Mouse (Mus musculus) testis, postnatal 14 days (tissue): ENCODE measurements at regions not wholly inside any gene's neighbourhood (a gene's known extent, or its start where the extent isn't known, plus 50 kb on each side); places are given as distances from the start of the nearest gene placed in this dataset.

Experiments
- DNase-seq: peaks from one replicate; pipeline ENCODE4 v3.0.0; 2021; ENCODE audit warnings: low spot score

DNA sequence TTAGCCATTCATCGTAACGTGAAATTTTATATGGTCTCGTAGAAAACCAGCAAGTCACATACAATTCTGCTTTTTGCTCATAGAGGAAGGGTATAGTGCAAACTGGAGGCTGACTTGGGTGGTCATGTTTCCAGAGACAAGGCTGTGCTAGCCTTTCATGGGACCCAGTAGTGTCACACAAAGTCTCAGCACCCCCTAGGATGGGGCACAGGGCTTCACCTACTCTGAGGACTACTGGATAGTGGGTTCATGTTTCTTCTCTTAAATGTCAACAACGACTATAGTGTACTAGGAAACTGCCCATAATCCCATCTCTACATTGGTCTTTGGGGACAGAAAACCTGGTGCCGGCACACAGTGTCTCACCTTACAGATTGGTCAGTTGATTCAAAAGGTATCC, 603.0 kb upstream of the Sall1 start:
- DNase-seq: no peak

DNA sequence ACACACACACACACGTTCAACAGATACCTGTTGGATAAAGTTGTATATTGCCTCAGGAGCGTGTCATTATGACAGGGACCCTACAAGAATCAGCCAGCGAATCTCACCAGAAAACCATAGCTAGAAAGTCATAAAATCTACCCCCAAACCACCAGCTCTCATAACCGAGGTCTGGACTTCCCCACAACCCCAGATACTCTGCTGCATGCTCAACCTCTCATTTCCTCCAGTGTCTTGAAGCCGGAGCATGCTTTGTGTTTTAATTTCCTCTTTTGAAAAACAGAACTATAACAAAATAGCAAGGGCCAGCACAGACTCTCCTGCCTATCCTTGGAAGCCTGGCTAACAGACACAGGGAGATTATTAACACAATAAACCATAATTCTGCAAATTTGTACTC, 597.4 kb upstream of the Sall1 start:
- no peak for DNase-seq

DNA sequence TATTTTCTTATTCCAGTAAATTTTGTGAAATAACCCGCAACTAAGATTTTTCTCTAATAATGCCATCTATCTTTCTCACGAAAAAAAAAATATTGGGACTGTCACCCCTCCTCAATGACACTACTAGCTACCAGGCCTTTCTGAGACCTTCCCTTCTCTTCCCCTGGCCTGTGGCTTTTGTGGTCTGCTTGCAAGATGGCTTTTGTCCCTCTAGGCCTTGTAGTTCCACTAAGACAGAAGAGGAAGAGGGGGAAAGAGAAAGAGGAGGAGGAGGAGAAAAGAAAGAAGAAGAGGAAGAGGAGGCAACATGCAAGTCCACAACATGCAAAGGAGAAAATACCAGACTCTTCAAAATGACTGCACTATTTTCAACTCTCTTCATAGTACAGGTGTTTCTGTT, 590.9 kb upstream of the Sall1 start:
- no peak for DNase-seq

DNA sequence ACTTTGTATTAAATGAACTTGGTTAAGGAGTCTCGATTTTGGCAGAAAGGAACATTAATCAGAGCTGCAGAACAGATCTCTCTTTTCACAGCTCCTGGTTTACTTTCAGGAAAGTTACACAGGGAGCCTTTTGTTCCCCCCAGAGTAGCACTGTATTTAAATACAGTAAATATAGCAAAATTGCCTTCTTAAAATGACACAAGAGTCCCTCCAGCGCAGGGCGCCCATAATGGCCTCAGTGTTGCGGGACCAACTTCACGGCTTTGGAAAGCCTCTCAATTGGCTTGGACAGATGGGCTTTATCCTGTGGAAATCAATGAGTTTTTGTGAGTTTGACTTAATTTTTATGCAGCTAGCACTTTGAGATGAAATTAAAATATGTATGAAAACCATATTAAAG, 588.3 kb upstream of the Sall1 start:
- DNase-seq: peak; percentile 7

DNA sequence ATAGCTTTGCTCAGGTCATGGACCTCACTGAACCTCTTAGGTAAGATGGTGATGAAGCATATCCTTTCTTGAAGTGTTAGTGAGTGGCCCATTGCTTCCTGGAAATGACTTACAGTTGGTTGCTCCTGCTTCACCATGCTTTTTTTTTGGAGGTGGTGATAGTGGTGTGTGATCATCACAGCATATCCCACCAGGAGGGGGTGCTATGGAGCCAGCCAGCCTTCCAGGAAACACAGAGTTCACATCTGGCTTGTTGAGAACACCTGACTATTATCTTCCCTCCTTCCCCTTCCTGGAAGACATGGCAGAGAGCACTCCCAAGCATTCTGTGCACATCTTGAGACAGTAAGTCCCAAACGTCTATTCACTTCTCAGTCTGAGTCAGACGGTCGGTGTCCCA, 586.6 kb upstream of the Sall1 start:
- no peak for DNase-seq

DNA sequence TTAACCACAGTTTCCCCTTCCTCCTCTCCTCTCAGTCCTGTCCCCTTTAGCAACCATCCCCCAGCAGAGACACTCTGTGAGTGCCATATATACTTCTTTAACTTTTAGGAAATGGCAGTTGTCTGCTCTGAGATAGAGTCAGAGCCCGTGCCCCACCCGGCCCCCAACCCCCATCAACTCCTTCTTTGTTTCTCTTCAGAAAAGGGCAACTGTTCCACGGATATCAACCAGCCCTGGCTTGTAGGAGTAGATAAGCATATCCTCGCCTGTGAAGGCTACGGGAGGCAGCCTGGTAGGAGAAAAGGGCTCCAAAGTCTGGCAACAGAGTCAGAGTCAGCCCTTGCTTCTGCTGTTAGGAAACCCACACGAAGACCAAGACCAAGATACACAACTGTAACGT, 574.1 kb upstream of the Sall1 start:
- DNase-seq: no peak

DNA sequence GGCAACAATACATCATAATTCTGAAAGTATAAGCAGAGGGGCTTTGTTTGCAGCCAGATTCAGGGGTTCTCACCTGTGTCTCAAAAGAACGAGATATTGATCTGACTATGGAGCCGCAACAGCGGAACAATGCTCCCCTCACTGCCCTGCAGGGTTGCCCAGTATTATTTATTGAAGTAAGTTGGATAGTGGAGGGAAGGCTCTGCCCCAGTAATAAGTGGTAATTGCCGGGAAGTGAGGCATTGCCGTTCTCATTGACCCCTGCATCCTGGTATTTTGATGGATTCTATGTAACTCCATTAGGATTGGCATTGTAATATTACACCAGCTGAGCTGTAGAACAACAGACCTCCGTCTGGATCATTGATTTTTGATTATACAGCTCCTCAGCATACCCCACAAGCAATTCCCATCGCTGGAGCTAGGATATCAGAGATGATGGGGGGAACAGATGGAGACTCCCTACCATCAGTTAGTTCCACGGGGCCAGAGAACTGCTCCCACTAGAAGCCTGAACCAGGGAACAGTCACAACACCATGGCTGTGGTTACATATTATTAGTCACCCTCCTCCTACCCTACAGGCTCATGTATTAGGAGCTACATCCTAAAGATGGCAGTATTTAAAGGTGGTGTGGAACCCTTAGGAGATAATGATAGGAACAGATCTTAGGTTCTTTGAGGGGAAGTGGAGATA, 572.0 kb upstream of the Sall1 start:
- DNase-seq: no peak

DNA sequence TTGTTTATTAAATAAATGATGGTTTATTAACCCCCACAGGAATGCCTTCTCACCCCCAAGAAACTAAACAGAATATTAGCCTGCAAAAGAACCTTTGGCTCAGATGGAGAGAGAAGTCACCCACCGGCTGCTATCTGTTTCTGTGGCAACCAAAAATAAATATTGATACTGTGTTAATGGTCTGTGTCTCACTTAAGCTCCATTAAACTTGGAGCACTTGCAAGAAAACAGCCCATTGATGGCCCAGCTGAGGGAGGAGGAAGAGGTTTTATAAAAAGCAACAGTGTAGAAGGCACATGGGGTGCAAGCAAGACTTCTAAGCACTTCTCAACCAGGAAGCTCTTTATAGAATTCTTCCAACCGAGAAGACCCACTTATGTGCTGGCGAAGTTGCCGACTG, 565.1 kb upstream of the Sall1 start:
- DNase-seq: no peak

DNA sequence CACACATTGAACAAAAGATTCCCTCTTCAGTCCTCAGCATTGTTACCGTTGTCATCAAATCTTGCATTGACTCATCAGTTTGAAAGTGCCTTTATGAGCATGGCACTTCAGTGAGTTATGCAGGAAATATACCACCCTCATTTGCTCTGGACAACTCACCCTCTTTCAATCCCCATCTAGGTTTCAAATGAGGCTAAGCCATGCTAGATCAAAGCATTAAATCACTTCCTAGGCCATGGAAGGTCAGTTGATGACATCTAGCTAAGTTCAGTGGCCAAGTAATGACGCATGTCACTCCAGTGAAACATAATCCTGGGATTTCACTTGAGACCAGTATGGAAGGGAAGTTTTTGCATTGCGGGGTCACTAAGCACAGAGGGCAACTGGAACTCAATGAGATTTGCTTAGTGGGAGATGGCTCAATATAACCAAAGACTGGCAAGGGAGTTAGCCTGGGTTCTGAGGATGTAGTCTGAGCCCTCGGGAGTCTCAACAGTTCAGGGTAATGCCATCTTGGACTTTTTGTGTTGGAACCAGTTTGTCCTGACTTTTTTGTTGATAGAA, 562.0 kb upstream of the Sall1 start:
- no peak for DNase-seq

DNA sequence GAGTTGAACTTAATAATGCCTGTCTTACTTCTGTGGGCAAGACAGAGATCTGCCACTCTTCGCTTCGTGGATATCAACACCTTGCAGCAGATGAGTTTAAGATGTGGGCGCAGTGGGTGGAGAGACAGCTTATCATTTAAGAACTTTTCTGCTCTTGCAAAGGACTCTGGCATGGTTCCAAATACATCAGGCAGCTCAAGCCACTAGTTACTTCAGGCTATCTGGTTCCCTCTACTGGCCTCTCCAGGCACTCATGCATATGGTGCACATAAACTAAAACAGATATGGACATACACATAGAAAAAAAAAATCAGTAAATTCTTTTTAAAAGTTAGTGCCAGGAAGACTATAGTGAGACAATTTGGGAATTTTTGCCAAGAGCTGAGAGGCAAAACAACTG, 560.5 kb upstream of the Sall1 start:
- no peak for DNase-seq

DNA sequence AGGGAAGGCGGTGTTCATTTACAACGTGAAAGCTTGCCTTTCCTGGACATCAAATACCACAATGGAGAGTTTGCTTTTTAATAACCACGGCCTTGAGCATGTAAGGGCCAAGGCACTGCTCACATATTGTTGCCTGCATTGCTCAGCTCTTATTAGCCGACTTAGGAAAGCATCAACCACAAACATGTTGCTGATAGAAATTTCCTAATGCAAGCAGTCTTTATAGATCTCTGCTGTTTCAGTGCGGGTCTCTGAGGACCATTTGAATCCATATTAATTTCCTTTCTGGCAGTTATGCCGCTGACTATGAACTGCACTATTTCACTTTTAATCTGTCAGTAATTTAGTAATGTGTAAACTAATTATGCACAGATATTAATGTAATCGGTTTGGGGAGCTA, 552.4 kb upstream of the Sall1 start:
- no peak for DNase-seq

DNA sequence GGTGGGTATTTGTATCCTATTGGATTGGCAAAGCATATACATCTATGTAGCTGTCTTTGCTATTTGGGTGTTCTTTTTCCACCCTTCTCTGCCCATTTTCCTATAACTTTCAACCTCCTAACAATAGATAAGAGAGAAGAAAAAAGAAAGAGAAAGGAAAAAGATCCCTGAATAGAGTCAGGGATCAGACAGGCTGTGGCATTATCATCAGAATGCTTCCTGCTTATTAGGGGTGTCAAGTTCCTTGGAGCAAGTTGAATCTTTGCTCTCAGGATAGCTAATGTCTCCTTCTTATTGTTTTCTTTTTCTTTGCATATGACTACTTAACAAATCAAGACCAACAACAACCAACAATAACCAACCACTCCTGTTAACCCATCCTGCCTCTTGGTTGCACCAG, 539.1 kb upstream of the Sall1 start:
- no peak for DNase-seq

DNA sequence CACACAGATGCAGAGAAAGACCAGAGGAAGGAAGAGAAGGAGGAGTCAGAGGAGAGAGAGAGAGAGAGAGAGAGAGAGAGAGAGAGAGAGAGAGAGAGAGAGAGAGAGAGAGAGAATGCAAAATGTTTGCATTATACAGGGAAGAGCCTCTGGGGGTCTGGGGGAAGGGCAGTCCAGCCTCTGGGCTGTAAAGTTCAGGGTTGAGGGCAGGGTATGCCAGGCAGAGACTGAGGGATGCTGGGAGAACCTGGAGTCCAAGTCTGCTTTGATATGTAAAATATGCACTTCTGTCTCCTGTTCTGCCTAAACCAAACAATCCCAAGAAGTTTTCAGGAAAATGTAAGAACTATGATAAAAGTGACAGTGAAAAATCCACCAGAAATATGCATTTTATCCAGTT, 538.6 kb upstream of the Sall1 start:
- no peak for DNase-seq

DNA sequence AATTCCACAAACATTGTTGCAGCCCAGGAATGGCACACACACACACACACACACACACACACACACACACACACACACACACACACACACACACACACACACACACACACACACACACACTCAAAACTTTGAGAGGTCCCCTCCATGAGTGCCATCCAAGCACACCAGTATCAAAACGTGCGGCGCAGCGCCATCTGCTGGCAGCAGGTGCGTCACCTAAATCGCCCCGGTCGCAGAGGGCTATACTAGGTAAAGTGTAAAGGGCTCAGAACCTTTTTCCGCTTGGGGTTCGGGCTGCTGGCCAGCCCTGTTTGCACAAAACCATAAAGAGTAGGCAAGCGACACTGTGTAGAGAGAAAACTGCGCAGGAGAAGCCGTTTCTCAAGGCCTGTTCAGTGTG, 527.9 kb upstream of the Sall1 start:
- DNase-seq: peak; percentile 59

DNA sequence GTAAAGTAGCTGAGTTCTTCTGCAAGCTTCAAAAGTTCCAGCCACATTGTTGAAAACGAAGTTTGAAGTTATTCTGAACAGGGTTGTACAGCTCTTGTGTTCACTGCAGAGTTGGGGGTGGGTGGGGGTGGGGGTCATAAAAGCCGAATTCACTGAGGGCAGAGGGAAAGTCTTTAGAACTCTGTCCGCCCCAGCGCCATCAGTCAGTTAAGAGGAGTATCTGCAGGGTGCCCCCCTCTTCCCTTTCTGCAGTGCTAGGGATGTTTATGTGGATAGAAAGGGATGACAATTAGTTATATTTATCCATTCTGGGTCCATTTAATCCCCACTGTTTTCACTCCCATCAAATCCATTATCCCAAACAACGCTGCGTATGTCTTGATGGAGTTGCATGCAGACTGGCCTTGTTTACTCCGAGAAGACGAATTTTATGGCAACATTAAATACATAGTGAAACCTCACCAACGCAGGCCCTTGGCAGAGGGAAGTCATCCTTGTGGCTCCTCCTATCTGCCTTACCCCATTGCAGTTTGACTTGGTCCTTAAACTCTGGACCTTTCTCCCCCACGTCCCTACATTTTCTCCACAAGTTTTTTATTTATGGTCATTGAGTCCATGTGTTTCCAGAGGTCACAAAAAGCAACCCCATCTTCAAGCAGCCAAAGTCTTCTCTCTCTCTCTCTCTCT, 526.8 kb upstream of the Sall1 start:
- no peak for DNase-seq

DNA sequence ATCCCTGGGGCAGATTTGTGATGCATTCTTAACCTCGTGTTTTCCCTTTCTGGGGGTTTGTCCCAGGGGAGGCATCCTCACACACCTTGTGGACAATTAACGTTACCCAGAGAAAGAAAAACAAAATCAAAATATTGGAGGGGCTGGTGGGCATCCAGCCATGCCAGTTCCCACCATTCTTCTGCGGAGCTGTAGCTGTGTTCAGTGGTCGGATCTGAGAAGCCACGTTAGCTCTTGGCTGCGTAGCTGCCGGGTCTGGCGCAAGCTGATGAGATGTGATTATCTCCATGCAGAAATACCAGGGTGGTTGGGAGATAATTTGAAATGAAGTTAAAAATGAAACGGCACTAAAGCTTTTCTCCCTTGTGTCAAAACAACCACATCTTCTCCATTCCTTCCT, 525.4 kb upstream of the Sall1 start:
- DNase-seq: no peak

DNA sequence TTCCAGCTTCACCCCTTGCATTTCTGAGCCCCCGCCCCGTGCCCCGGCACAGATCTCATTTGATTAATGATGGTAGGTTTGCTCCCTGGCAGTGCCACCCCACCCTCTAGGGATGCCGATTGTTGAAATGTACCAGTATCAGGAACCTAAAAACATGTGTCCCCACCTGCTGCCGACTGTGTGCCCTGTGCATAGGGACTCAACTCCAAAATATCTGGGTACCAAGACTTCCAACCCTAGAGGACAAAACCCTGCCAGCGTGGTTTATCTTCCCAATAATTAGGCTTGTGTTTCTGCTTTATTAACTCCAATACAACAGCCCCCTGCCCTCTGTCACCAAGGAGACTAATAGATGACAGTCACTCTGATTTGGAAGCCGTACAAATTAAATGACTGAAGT, 524.7 kb upstream of the Sall1 start:
- no peak for DNase-seq

DNA sequence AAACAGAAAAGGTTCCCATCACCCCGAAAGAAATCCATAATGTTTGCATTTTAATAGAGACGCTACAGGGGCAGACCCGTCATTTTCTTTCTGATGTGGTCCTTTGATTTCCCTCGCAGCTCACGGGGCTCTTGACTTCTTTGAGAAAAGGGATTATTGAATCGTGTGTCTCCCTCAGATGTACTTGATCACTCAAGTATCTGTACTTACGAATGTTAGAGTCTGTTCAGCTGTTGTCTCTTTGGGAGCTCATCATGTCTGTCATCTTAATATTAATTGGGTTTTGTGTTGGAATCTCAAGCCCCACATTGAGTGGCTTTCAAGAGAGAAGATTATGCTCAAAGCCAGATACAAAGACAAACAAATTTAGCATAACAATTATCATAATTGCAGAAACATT, 523.0 kb upstream of the Sall1 start:
- DNase-seq: no peak

DNA sequence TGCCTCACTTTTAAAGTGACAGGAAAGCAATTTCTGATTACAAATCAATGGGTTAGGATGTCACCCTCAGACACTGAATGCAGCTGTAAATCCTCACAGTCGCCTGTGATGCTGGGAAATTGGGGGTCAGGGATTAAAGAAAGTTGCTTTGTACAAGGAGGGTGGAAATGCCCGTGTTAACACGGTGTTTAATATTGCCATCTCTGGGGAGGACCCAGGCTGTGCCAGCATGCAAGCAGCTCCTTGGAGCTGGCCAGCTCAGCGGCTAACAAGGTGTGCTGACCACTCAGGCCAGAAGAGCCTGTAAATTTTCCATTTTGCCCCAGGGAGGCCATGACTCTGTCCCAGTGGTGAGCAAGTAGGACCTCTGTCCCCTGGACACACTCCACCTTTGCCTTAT, 522.5 kb upstream of the Sall1 start:
- DNase-seq: no peak

DNA sequence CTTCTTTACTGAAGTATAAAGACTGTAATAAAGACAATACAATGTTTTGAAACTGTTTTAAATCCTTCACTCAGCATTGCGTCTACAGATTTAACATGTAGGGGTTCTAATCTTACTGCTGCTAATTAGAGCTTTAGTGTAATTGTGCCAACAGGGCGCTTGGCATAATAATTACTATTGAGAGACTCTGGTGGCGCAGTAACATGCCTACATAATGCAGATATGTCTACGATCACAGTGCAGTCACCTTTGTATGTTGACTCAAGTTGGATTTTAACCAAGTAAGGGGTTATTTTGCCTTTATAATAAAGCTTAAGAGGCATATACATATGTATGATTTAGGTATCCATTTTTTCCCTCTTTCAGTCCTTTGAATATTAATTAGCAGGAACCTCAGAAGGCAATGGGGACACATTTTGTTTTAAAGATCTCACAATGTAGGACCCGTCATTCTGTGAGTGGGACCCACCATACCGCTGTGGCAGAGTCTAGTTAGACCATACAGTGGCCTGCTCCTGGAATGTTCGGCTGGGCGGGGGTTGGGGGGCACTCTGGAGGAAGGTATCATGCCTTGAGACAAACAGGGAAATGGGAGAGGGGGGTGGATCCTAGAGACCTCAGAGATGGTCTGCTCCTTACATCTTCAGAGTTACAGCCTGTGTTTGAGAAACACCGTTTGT, 521.3 kb upstream of the Sall1 start:
- DNase-seq: no peak

DNA sequence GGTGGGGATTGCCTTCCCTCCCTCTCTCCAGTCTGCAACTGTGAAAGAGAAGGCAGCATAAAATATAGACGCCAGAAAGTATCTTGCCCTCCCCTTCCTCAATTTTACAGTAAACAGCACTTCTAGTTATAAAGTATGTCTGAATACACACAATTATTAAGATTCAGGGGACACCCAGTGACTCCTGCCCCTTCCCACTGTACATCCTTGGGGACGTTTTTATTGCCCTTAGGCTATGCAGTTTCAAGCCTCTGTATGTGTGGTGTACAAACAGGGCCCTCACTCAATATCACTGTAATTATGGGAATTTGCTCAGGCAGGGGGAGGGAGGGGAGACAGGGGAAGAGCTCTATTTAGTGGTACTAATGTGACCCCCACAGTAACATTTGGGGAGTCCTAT, 519.6 kb upstream of the Sall1 start:
- no peak for DNase-seq

DNA sequence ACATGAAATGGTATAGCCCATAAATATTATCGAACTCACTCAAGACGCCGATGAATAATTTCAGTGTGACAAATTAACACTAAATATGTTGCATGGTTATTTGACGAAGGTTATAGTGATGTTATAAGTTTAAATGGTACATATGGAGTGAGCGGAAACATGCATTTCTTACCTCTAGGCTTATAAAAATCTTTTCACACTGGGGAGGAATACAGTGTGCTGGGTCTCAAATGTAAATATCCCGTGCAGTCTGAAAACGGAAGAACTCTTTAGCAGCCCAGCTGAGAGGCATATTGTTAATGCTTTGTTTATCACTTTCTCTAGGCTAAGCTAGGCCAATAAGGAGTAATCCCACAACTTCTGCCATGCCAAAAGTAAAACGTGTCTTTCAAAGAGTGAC, 518.6 kb upstream of the Sall1 start:
- no peak for DNase-seq

DNA sequence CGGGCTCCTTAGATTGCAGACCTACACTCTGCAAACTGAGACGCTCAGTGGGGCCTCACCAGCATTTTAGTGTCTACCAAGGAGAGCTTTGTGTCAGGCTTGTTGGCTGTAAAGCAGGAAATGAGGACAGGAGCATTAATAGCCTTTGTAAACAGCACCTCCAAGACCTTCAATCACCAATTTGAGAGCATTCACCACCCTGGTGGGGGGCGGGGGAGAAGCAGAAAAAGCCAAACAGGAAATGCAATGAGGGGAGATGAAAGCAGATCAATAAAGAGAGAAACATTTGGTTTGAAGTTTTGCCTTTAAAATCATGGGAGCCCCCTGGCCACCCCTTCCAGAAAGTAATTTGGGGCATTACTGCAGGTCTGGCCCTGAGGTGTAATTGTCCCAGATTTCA, 497.3 kb upstream of the Sall1 start:
- DNase-seq: no peak
